Mouse (Mus musculus) CH12.LX (cell line): ENCODE measurements at regions not wholly inside any gene's neighbourhood (a gene's known extent, or its start where the extent isn't known, plus 50 kb on each side); places are given as distances from the start of the nearest gene placed in this dataset.

Experiments
- DNase-seq: peaks from one replicate; pipeline ENCODE4 v3.0.0-alpha.2; 2013; ENCODE audit errors: extremely low read depth
- H3K27ac ChIP-seq: 2 replicates; pipeline ENCODE4 v1.5.1; 2012; ENCODE audit warnings: low read depth, mild to moderate bottlenecking, control low read depth, moderate library complexity; ENCODE audit not compliant: insufficient read depth
- H3K27me3 ChIP-seq: replicated peaks from 2 replicates; pipeline ENCODE3; 2012; ENCODE audit warnings: inconsistent platforms
- H3K36me3 ChIP-seq, 2 experiments: replicated peaks in 1 of 2; 2 replicates each; pipeline versions ENCODE3 to v1.6.1; 2012; ENCODE audit warnings: inconsistent platforms in 1 of 2, low read length in 1 of 2, mild to moderate bottlenecking in 1 of 2, mixed read lengths in 1 of 2, moderate library complexity in 1 of 2; ENCODE audit not compliant: control insufficient read depth in 1 of 2, insufficient read depth in 1 of 2
- H3K4me1 ChIP-seq, 2 experiments: 2 replicates each; pipeline ENCODE4 v1.6.1; 2012; ENCODE audit warnings: inconsistent platforms in 1 of 2, moderate library complexity in 1 of 2; ENCODE audit not compliant: insufficient read depth in 2 of 2, control insufficient read depth in 1 of 2
- H3K4me2 ChIP-seq: 2 replicates; pipeline ENCODE4 v1.6.1; 2012; ENCODE audit warnings: low read depth, mild to moderate bottlenecking, control low read depth; ENCODE audit not compliant: poor library complexity, insufficient read depth, severe bottlenecking
- H3K4me3 ChIP-seq, 3 experiments: fragments of 150-350 bp in 1 of 3; sonication (generic) in 1 of 3; replicated peaks in 1 of 3; 2 replicates each; pipeline versions ENCODE3 to v1.5.1; 2011 to 2012; ENCODE audit warnings: low read depth in 2 of 3, low read length in 2 of 3, mild to moderate bottlenecking in 2 of 3, moderate library complexity in 2 of 3, control low read depth in 1 of 3, improper control_type of control experiment in 1 of 3, inconsistent platforms in 1 of 3, mixed read lengths in 1 of 3; ENCODE audit not compliant: poor library complexity in 1 of 3
- H3K79me2 ChIP-seq: replicated peaks from 2 replicates; pipeline ENCODE4 v1.6.1; 2012; ENCODE audit warnings: mild to moderate bottlenecking, moderate library complexity; ENCODE audit not compliant: control insufficient read depth, poor library complexity, insufficient read depth, severe bottlenecking; ENCODE audit errors: extremely low read depth
- H3K9ac ChIP-seq: 2 replicates; pipeline ENCODE4 v1.6.1; 2012; ENCODE audit warnings: low read depth, mild to moderate bottlenecking, control low read depth, moderate library complexity; ENCODE audit not compliant: insufficient read depth
- H3K9me3 ChIP-seq: replicated peaks from 2 replicates; pipeline ENCODE3; 2012; ENCODE audit warnings: low read length, inconsistent platforms, mixed read lengths
- BHLHE40 ChIP-seq: IDR thresholded peaks from 2 replicates; pipeline ENCODE4 v1.6.1; 2011; ENCODE audit warnings: mild to moderate bottlenecking, low read depth, low read length, improper control_type of control experiment
- CHD2 ChIP-seq: IDR thresholded peaks from 2 replicates; pipeline ENCODE4 v1.6.1; 2011; ENCODE audit warnings: low read length, improper control_type of control experiment
- CTCF ChIP-seq, 2 experiments: IDR thresholded peaks in 1 of 2; conservative IDR thresholded peaks in 1 of 2; 2 replicates each; pipeline ENCODE4 v1.5.1; 2011 to 2012; ENCODE audit warnings: low read depth in 2 of 2, low read length in 2 of 2, improper control_type of control experiment in 1 of 2, inconsistent platforms in 1 of 2, mild to moderate bottlenecking in 1 of 2, moderate library complexity in 1 of 2
- HCFC1 ChIP-seq: IDR thresholded peaks from 2 replicates; pipeline ENCODE4 v1.6.1; 2012; ENCODE audit warnings: low read depth, mild to moderate bottlenecking, inconsistent platforms, low read length, improper control_type of control experiment
- IRF4 ChIP-seq: IDR thresholded peaks from 2 replicates; pipeline ENCODE4 v1.6.1; 2014; ENCODE audit warnings: low read depth, mild to moderate bottlenecking, inconsistent platforms, low read length, improper control_type of control experiment
- JUN ChIP-seq: IDR thresholded peaks from 2 replicates; pipeline ENCODE4 v1.6.1; 2011; ENCODE audit warnings: low read depth, mild to moderate bottlenecking, low read length, improper control_type of control experiment, moderate library complexity; ENCODE audit not compliant: insufficient read depth
- JUND ChIP-seq: conservative IDR thresholded peaks from 2 replicates; pipeline ENCODE4 v1.6.1; 2011; ENCODE audit warnings: low read depth, low read length, improper control_type of control experiment
- MAZ ChIP-seq: IDR thresholded peaks from 2 replicates; pipeline ENCODE4 v1.6.1; 2012; ENCODE audit warnings: low read depth, mild to moderate bottlenecking, inconsistent platforms, low read length, improper control_type of control experiment, moderate library complexity
- MEF2A ChIP-seq: IDR thresholded peaks from 2 replicates; pipeline ENCODE4 v1.6.1; 2014; ENCODE audit warnings: low read depth, mild to moderate bottlenecking, inconsistent platforms, low read length, improper control_type of control experiment, borderline replicate concordance
- MXI1 ChIP-seq: IDR thresholded peaks from 2 replicates; pipeline ENCODE4 v1.6.1; 2011; ENCODE audit warnings: mild to moderate bottlenecking, low read depth, low read length, improper control_type of control experiment
- PAX5 ChIP-seq: IDR thresholded peaks from 2 replicates; pipeline ENCODE4 v1.6.1; 2012; ENCODE audit warnings: low read length, inconsistent platforms, mixed read lengths
- POLR2AphosphoS2 ChIP-seq: IDR thresholded peaks from 2 replicates; pipeline ENCODE4 v1.6.1; 2011; ENCODE audit warnings: low read depth, low read length, improper control_type of control experiment
- RAD21 ChIP-seq: IDR thresholded peaks from 2 replicates; pipeline ENCODE4 v1.6.1; 2011; ENCODE audit warnings: low read depth, mild to moderate bottlenecking, low read length, improper control_type of control experiment, moderate library complexity
- RCOR1 ChIP-seq: conservative IDR thresholded peaks from 2 replicates; pipeline ENCODE4 v1.6.1; 2012; ENCODE audit warnings: low read depth, mild to moderate bottlenecking, inconsistent platforms, low read length, improper control_type of control experiment
- SIN3A ChIP-seq: IDR thresholded peaks from 2 replicates; pipeline ENCODE4 v1.6.1; 2012; ENCODE audit warnings: low read length, improper control_type of control experiment, inconsistent platforms
- SMC3 ChIP-seq: IDR thresholded peaks from 2 replicates; pipeline ENCODE4 v1.6.1; 2011; ENCODE audit warnings: low read depth, low read length, improper control_type of control experiment
- UBTF ChIP-seq: IDR thresholded peaks from 2 replicates; pipeline ENCODE4 v1.6.1; 2012; ENCODE audit warnings: low read depth, mild to moderate bottlenecking, inconsistent platforms, low read length, improper control_type of control experiment, moderate library complexity
- USF2 ChIP-seq: conservative IDR thresholded peaks from 2 replicates; pipeline ENCODE4 v1.6.1; 2011; ENCODE audit warnings: low read depth, low read length, improper control_type of control experiment
- ZMIZ1 ChIP-seq: IDR thresholded peaks from 2 replicates; pipeline ENCODE4 v1.6.1; 2012; ENCODE audit warnings: low read depth, mild to moderate bottlenecking, inconsistent platforms, low read length, improper control_type of control experiment
- ZNF384 ChIP-seq: IDR thresholded peaks from 2 replicates; pipeline ENCODE4 v1.6.1; 2012; ENCODE audit warnings: low read depth, low read length, improper control_type of control experiment, inconsistent platforms
- dilution Hi-C: fragments of 300-500 bp; cut with MboI; formaldehyde crosslinking; loops from 2 replicates; pipeline ENCODE4 v1.14.3; 2020; ENCODE audit warnings: low sequenced_read_pairs; ENCODE audit not compliant: extremely low pct_unique_long_range_greater_than_20kb, extremely low pct_ligation_motif_present
- in situ Hi-C: fragments of 300-500 bp; cut with MboI; formaldehyde crosslinking; loops from 3 replicates; pipeline ENCODE4 v1.14.3; 2019; ENCODE audit warnings: low sequenced_read_pairs, low pct_ligation_motif_present, low pct_unique_long_range_greater_than_20kb, mixed read lengths

- no peaks in the 10 kb centered on the region for H3K36me3 ChIP-seq
- no peak for TF ChIP-seq SIN3A
- TF ChIP-seq CHD2, result no peak
- TF ChIP-seq BHLHE40, result no peak
- TF ChIP-seq JUN, result no peak
- no peak for TF ChIP-seq USF2
- no peak for TF ChIP-seq JUND
- TF ChIP-seq MEF2A, result no peak
- no peak for TF ChIP-seq UBTF
- H3K9me3 ChIP-seq, result no peaks in the 10 kb centered on the region
- no peak overlapping the region for H3K4me3 ChIP-seq
- peaks cover 0 to 7% of the 10 kb centered on the region in 2 experiments; a peak in 1 of 4 replicates for H3K4me1 ChIP-seq
- H3K79me2 ChIP-seq, result no peaks in the 10 kb centered on the region
- H3K9ac ChIP-seq, result no peak overlapping the region
- H3K27ac ChIP-seq, result no peak overlapping the region
- no peak for DNase-seq
- dilution Hi-C loops (no loop called here), in situ Hi-C loops (no loop called here)
- H3K27me3 ChIP-seq, result no peaks in the 10 kb centered on the region
- H3K4me2 ChIP-seq, result no peak overlapping the region
Observed at GRCm38 (mm10) chr11:64579826-64580225, 143.4 kb upstream of the F930015N05Rik start.

GRCm38 (mm10) chr11:64586056-64586455, 149.6 kb upstream of the F930015N05Rik start:
- no peaks in the 10 kb centered on the region for H3K79me2 ChIP-seq
- H3K9ac ChIP-seq, result no peak overlapping the region
- no peaks in the 10 kb centered on the region for H3K27me3 ChIP-seq
- no peak overlapping the region for H3K4me3 ChIP-seq
- no peak overlapping the region for H3K27ac ChIP-seq
- peaks cover 9 to 29% of the 10 kb centered on the region in 2 experiments for H3K4me1 ChIP-seq
- DNase-seq, result no peak
- dilution Hi-C loops (no loop called here), in situ Hi-C loops (no loop called here)
- H3K36me3 ChIP-seq, result no peaks in the 10 kb centered on the region
- H3K9me3 ChIP-seq, result no peaks in the 10 kb centered on the region
- TF ChIP-seq JUN (no peak), ZMIZ1 (no peak), RAD21 (no peak), RCOR1 (no peak), SMC3 (no peak), HCFC1 (no peak), JUND (no peak), IRF4 (no peak), MAZ (no peak), MXI1 (no peak), CTCF (conservative IDR thresholded peaks at IDR 0.05 in 1 of 2, IDR thresholded peaks at IDR 0.05 in 1 of 2; ENCODE audit: low read depth in 2 of 2, low read length in 2 of 2) (no peak), POLR2AphosphoS2 (no peak), ZNF384 (no peak), BHLHE40 (no peak), PAX5 (no peak)
- no peak overlapping the region for H3K4me2 ChIP-seq
